Mouse (Mus musculus): ENCODE results near the gene Kif17.
A peak's percentile ranks its signal among the peaks of the same experiment; 100 is the strongest.
"Not testable (repeated sequence)": the region's sequence is repeated elsewhere in the genome, so short reads cannot be mapped to it uniquely, and the experiment has no call there.

Kif17 gene

GRCm38 (mm10) chr4:138311595-138311994, 61.4 kb downstream of the Kif17 start:
- no peak for DNase-seq (ENCODE audit: extremely low read depth, insufficient read length, low spot score)

GRCm38 (mm10) chr4:138312105-138312504, 61.9 kb downstream of the Kif17 start:
- no peak for DNase-seq (ENCODE audit: extremely low read depth, insufficient read length, low spot score)

GRCm38 (mm10) chr4:138313021-138313420, 62.8 kb downstream of the Kif17 start:
- DNase-seq (ENCODE audit: extremely low read depth, insufficient read length, low spot score) = no peak

GRCm38 (mm10) chr4:138313795-138314194, 63.6 kb downstream of the Kif17 start:
- no peak for DNase-seq (ENCODE audit: extremely low read depth, insufficient read length, low spot score)

GRCm38 (mm10) chr4:138315781-138316180, 65.5 kb downstream of the Kif17 start:
- DNase-seq (ENCODE audit: extremely low read depth, insufficient read length, low spot score) = no peak

- DNase-seq (ENCODE audit: extremely low read depth, insufficient read length, low spot score) = no peak
Observed at GRCm38 (mm10) chr4:138316369-138316768, 66.1 kb downstream of the Kif17 start.

GRCm38 (mm10) chr4:138318509-138319266, 68.5 kb downstream of the Kif17 start:
- no peak for DNase-seq (ENCODE audit: extremely low read depth, insufficient read length, low spot score)

- DNase-seq (ENCODE audit: extremely low read depth, insufficient read length, low spot score) = peak; percentile 44
Observed at GRCm38 (mm10) chr4:138319508-138319907, 69.3 kb downstream of the Kif17 start.

GRCm38 (mm10) chr4:138320711-138321110, 70.5 kb downstream of the Kif17 start:
- DNase-seq (ENCODE audit: extremely low read depth, insufficient read length, low spot score) = no peak

GRCm38 (mm10) chr4:138321488-138321887, 71.3 kb downstream of the Kif17 start:
- no peak for DNase-seq (ENCODE audit: extremely low read depth, insufficient read length, low spot score)

- no peak for DNase-seq (ENCODE audit: extremely low read depth, insufficient read length, low spot score)
Observed at GRCm38 (mm10) chr4:138322692-138323091, 72.5 kb downstream of the Kif17 start.

GRCm38 (mm10) chr4:138323753-138324152, 73.5 kb downstream of the Kif17 start:
- no peak for DNase-seq (ENCODE audit: extremely low read depth, insufficient read length, low spot score)

- DNase-seq (ENCODE audit: extremely low read depth, insufficient read length, low spot score) = no peak
Observed at GRCm38 (mm10) chr4:138324451-138324850, 74.2 kb downstream of the Kif17 start.

GRCm38 (mm10) chr4:138325466-138326076, 75.3 kb downstream of the Kif17 start:
- peak; percentile 88 for DNase-seq (ENCODE audit: extremely low read depth, insufficient read length, low spot score)

- peak; percentile 87 for DNase-seq (ENCODE audit: extremely low read depth, insufficient read length, low spot score)
Observed at GRCm38 (mm10) chr4:138326077-138326695, 76.0 kb downstream of the Kif17 start, which contains the start of gene Pink1. Gene Pink1, minus strand, starts transcription at chr4:138326307.

GRCm38 (mm10) chr4:138327155-138327554, 76.9 kb downstream of the Kif17 start:
- DNase-seq (ENCODE audit: extremely low read depth, insufficient read length, low spot score) = not testable (repeated sequence)

GRCm38 (mm10) chr4:138327891-138328470, 77.7 kb downstream of the Kif17 start:
- DNase-seq (ENCODE audit: extremely low read depth, insufficient read length, low spot score) = no peak

- no peak for DNase-seq (ENCODE audit: extremely low read depth, insufficient read length, low spot score)
Observed at GRCm38 (mm10) chr4:138330264-138330671, 80.0 kb downstream of the Kif17 start.

- DNase-seq (ENCODE audit: extremely low read depth, insufficient read length, low spot score) = no peak
Observed at GRCm38 (mm10) chr4:138331647-138332046, 81.4 kb downstream of the Kif17 start.

GRCm38 (mm10) chr4:138333135-138333534, 82.9 kb downstream of the Kif17 start:
- DNase-seq (ENCODE audit: extremely low read depth, insufficient read length, low spot score) = no peak

- DNase-seq (ENCODE audit: extremely low read depth, insufficient read length, low spot score) = no peak
Observed at GRCm38 (mm10) chr4:138335036-138335435, 84.8 kb downstream of the Kif17 start.

All from 3134 (cell line).